Mouse (Mus musculus) frontal cortex, adult (tissue): Measurements from ENCODE around the gene Gga1.
"Not testable (repeated sequence)": the region's sequence is repeated elsewhere in the genome, so short reads cannot be mapped to it uniquely, and the experiment has no call there.

ENCODE experiments used
- ATAC-seq: cut with Nextera tagmentation; 2 replicates; pipeline ENCODE4 v1.9.2; 2017; ENCODE audit warnings: mild to moderate bottlenecking, moderate library complexity, mixed read lengths; ENCODE audit not compliant: low TSS enrichment

Gga1 gene

GRCm38 (mm10) chr15:78845321-78845720 is 31.7 kb upstream of the Gga1 start:
- no peak for ATAC-seq

GRCm38 (mm10) chr15:78845867-78846266 is 31.1 kb upstream of the Gga1 start:
- no peak for ATAC-seq

GRCm38 (mm10) chr15:78846352-78846751 is 30.6 kb upstream of the Gga1 start:
- no peak for ATAC-seq

GRCm38 (mm10) chr15:78846805-78847204 is 30.2 kb upstream of the Gga1 start:
- not testable (repeated sequence) for ATAC-seq

GRCm38 (mm10) chr15:78848467-78848866 is 28.5 kb upstream of the Gga1 start:
- ATAC-seq = no peak

GRCm38 (mm10) chr15:78849485-78849884 is 27.5 kb upstream of the Gga1 start:
- ATAC-seq = no peak

- peak; percentile 32; the same call in 1 of the 2 replicates for ATAC-seq
These were observed 26.7 kb upstream of the Gga1 start for GRCm38 (mm10) chr15:78850059-78850824.

- ATAC-seq = no peak
These were observed 26.0 kb upstream of the Gga1 start for GRCm38 (mm10) chr15:78850944-78851343.

- peak; percentile 85 for ATAC-seq
These were observed 25.4 kb upstream of the Gga1 start for GRCm38 (mm10) chr15:78851505-78852153.

- ATAC-seq = no peak
These were observed 21.6 kb upstream of the Gga1 start, which contains the start of gene Lgals2 for GRCm38 (mm10) chr15:78855303-78855965. TSS of gene Lgals2 (minus strand) at chr15:78855529.

GRCm38 (mm10) chr15:78857009-78857408 is 20.0 kb upstream of the Gga1 start:
- ATAC-seq = peak; percentile 47; the same call in 1 of the 2 replicates

- no peak for ATAC-seq
These were observed 17.7 kb upstream of the Gga1 start for GRCm38 (mm10) chr15:78859311-78859710.

GRCm38 (mm10) chr15:78859714-78860113 is 17.3 kb upstream of the Gga1 start:
- ATAC-seq = no peak

GRCm38 (mm10) chr15:78862280-78862679 is 14.7 kb upstream of the Gga1 start:
- no peak for ATAC-seq

GRCm38 (mm10) chr15:78863154-78863553 is 13.8 kb upstream of the Gga1 start:
- ATAC-seq = no peak

- ATAC-seq = no peak
These were observed 13.1 kb upstream of the Gga1 start for GRCm38 (mm10) chr15:78863852-78864253.

- ATAC-seq = no peak
These were observed 8.6 kb upstream of the Gga1 start for GRCm38 (mm10) chr15:78868398-78868797.

- peak; percentile 25; the same call in 1 of the 2 replicates for ATAC-seq
These were observed 8.2 kb upstream of the Gga1 start for GRCm38 (mm10) chr15:78868826-78869233.

- no peak for ATAC-seq
These were observed 7.2 kb upstream of the Gga1 start for GRCm38 (mm10) chr15:78869775-78870174.

GRCm38 (mm10) chr15:78872021-78872608 is 4.9 kb upstream of the Gga1 start:
- ATAC-seq = no peak

- ATAC-seq = no peak
These were observed 3.1 kb upstream of the Gga1 start for GRCm38 (mm10) chr15:78873803-78874435.

GRCm38 (mm10) chr15:78874989-78875388 is 2.0 kb upstream of the Gga1 start:
- ATAC-seq = no peak
